Mouse (Mus musculus) telencephalon, adult 2 months (tissue): ENCODE data around the gene Mybbp1a.
"Not testable (repeated sequence)": the region's sequence is repeated elsewhere in the genome, so short reads cannot be mapped to it uniquely, and the experiment has no call there.

ENCODE experiments used
- DNase-seq: peaks from one replicate; pipeline ENCODE4 v3.0.0-alpha.2; 2011; ENCODE audit warnings: low read depth, low spot score

Mybbp1a gene

GRCm38 (mm10) chr11:72413016-72413415 is 28.1 kb upstream of the Mybbp1a start:
- no peak for DNase-seq

GRCm38 (mm10) chr11:72413601-72414190 is 27.5 kb upstream of the Mybbp1a start:
- no peak for DNase-seq

GRCm38 (mm10) chr11:72415155-72415554 is 26.0 kb upstream of the Mybbp1a start:
- DNase-seq, result no peak

- no peak for DNase-seq
Observed at GRCm38 (mm10) chr11:72416666-72417065, 24.5 kb upstream of the Mybbp1a start.

GRCm38 (mm10) chr11:72417376-72417775 is 23.8 kb upstream of the Mybbp1a start:
- no peak for DNase-seq

GRCm38 (mm10) chr11:72418227-72418626 is 22.9 kb upstream of the Mybbp1a start:
- no peak for DNase-seq

GRCm38 (mm10) chr11:72419006-72419405 is 22.1 kb upstream of the Mybbp1a start:
- no peak for DNase-seq

- DNase-seq, result no peak
Observed at GRCm38 (mm10) chr11:72420460-72421122, 20.6 kb upstream of the Mybbp1a start.

GRCm38 (mm10) chr11:72421518-72422278 is 19.5 kb upstream of the Mybbp1a start:
- no peak for DNase-seq

GRCm38 (mm10) chr11:72423686-72424085 is 17.5 kb upstream of the Mybbp1a start:
- DNase-seq, result no peak

GRCm38 (mm10) chr11:72425201-72425600 is 16.0 kb upstream of the Mybbp1a start:
- no peak for DNase-seq

GRCm38 (mm10) chr11:72426884-72427283 is 14.3 kb upstream of the Mybbp1a start:
- DNase-seq, result no peak

GRCm38 (mm10) chr11:72428694-72429093 is 12.5 kb upstream of the Mybbp1a start:
- no peak for DNase-seq

- peak; percentile 46 for DNase-seq
Observed at GRCm38 (mm10) chr11:72429288-72429690, 11.9 kb upstream of the Mybbp1a start.

GRCm38 (mm10) chr11:72430311-72431068 is 10.7 kb upstream of the Mybbp1a start:
- DNase-seq, result not testable (repeated sequence)

GRCm38 (mm10) chr11:72434963-72435693 is 6.0 kb upstream of the Mybbp1a start, which contains the start of gene Ggt6:
TSS of gene Ggt6 (plus strand) at chr11:72435526.
- no peak for DNase-seq

- no peak for DNase-seq
Observed at GRCm38 (mm10) chr11:72435694-72436045, 5.5 kb upstream of the Mybbp1a start.

GRCm38 (mm10) chr11:72436271-72436670 is 4.9 kb upstream of the Mybbp1a start:
- DNase-seq, result no peak

GRCm38 (mm10) chr11:72436756-72437650 is 4.2 kb upstream of the Mybbp1a start:
- no peak for DNase-seq

GRCm38 (mm10) chr11:72438411-72438810 is 2.7 kb upstream of the Mybbp1a start:
- no peak for DNase-seq
